Mouse (Mus musculus): Measurements from ENCODE around the gene Man1a2. TPM values are rescaled to one million over a fixed set of nuclear protein-coding genes. Genes with fewer than 3 reads are reported as not detected.
A peak's percentile ranks its signal among the peaks of the same experiment; 100 is the strongest.

The Man1a2 gene
- polyA plus RNA-seq, 1 experiment = 31.7 TPM

GRCm38 (mm10) chr3:100685763-100686370 is 564 bp upstream of the Man1a2 start:
- H3K4me1 ChIP-seq (ENCODE audit: control insufficient read depth, insufficient read depth, low read length) = peaks cover 9% of the 10 kb centered on the region
- peak overlapping the region; percentile 87 for H3K4me3 ChIP-seq (ENCODE audit: insufficient read depth, low read length)
- H3K27ac ChIP-seq (ENCODE audit: insufficient read depth, low read depth, low read length) = peak overlapping the region; percentile 78
- TF ChIP-seq POLR2A (IDR thresholded peaks at IDR 0.05; ENCODE audit: borderline replicate concordance, low read depth, low read length) (no peak), CTCF (IDR thresholded peaks at IDR 0.05; ENCODE audit: low read depth, low read length) (no peak)

GRCm38 (mm10) chr3:100684234-100684975 is 898 bp downstream of the Man1a2 start:
- Histone ChIP-seq H3K4me1 (ENCODE audit: control insufficient read depth, insufficient read depth, low read length) (peaks cover 10% of the 10 kb centered on the region), H3K4me3 (ENCODE audit: insufficient read depth, low read length) (peak overlapping the region; percentile 87), H3K27ac (ENCODE audit: insufficient read depth, low read depth, low read length) (no peak overlapping the region)
- TF ChIP-seq POLR2A (IDR thresholded peaks at IDR 0.05; ENCODE audit: borderline replicate concordance, low read depth, low read length) (no peak), CTCF (IDR thresholded peaks at IDR 0.05; ENCODE audit: low read depth, low read length) (no peak)

GRCm38 (mm10) chr3:100682841-100683240 is 2.5 kb downstream of the Man1a2 start:
- Histone ChIP-seq H3K4me3 (ENCODE audit: insufficient read depth, low read length) (peak overlapping the region; percentile 47), H3K4me1 (ENCODE audit: control insufficient read depth, insufficient read depth, low read length) (peaks cover 10% of the 10 kb centered on the region), H3K27ac (ENCODE audit: insufficient read depth, low read depth, low read length) (no peak overlapping the region)
- no peak for TF ChIP-seq CTCF (IDR thresholded peaks at IDR 0.05; ENCODE audit: low read depth, low read length)
- TF ChIP-seq POLR2A (IDR thresholded peaks at IDR 0.05; ENCODE audit: borderline replicate concordance, low read depth, low read length) = no peak

GRCm38 (mm10) chr3:100682281-100682680 is 3.0 kb downstream of the Man1a2 start:
- Histone ChIP-seq H3K4me1 (ENCODE audit: control insufficient read depth, insufficient read depth, low read length) (peaks cover 10% of the 10 kb centered on the region), H3K27ac (ENCODE audit: insufficient read depth, low read depth, low read length) (no peak overlapping the region), H3K4me3 (ENCODE audit: insufficient read depth, low read length) (no peak overlapping the region)
- no peak for TF ChIP-seq CTCF (IDR thresholded peaks at IDR 0.05; ENCODE audit: low read depth, low read length)

DNA sequence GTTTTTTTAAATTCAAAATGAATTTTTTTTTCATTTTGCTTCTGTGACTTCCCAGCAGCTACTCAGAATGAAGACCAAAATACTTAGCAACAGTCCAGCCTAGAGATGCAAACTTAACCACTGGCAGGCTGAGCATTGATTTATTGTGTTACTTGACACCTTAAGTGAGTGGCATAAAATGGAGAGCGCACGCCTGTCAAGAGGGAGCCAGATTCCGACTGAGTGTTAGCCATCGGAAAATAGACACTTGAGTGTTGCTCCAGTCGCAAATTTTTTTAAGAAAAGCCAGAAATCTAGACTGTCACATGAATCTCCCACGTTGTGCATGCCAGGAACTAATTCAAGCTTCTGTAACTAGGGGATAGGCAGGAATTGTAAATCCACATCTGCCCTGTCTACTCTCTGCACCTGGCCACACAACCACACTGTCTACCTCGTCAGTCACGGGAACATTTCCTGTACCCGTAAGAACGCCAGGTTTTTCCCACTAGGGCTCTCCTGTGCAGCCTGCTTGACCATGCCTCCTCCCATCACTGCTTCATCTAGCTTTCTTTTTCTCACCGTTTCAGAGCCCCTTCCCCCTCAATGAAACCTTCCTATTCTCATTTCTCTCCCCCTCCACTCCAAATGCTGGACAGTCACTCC is 3.7 kb downstream of the Man1a2 start:
- no peak overlapping the region for H3K4me3 ChIP-seq (ENCODE audit: insufficient read depth, low read length)
- H3K4me1 ChIP-seq (ENCODE audit: control insufficient read depth, insufficient read depth, low read length) = peaks cover 10% of the 10 kb centered on the region
- H3K27ac ChIP-seq (ENCODE audit: insufficient read depth, low read depth, low read length) = no peak overlapping the region
- no peak for TF ChIP-seq POLR2A (IDR thresholded peaks at IDR 0.05; ENCODE audit: borderline replicate concordance, low read depth, low read length)
- no peak for TF ChIP-seq CTCF (IDR thresholded peaks at IDR 0.05; ENCODE audit: low read depth, low read length)

GRCm38 (mm10) chr3:100680226-100680625 is 5.1 kb downstream of the Man1a2 start:
- TF ChIP-seq POLR2A (IDR thresholded peaks at IDR 0.05; ENCODE audit: borderline replicate concordance, low read depth, low read length) (no peak), CTCF (IDR thresholded peaks at IDR 0.05; ENCODE audit: low read depth, low read length) (no peak)
- H3K27ac ChIP-seq (ENCODE audit: insufficient read depth, low read depth, low read length) = no peak overlapping the region
- peaks cover 10% of the 10 kb centered on the region for H3K4me1 ChIP-seq (ENCODE audit: control insufficient read depth, insufficient read depth, low read length)
- no peak overlapping the region for H3K4me3 ChIP-seq (ENCODE audit: insufficient read depth, low read length)

DNA sequence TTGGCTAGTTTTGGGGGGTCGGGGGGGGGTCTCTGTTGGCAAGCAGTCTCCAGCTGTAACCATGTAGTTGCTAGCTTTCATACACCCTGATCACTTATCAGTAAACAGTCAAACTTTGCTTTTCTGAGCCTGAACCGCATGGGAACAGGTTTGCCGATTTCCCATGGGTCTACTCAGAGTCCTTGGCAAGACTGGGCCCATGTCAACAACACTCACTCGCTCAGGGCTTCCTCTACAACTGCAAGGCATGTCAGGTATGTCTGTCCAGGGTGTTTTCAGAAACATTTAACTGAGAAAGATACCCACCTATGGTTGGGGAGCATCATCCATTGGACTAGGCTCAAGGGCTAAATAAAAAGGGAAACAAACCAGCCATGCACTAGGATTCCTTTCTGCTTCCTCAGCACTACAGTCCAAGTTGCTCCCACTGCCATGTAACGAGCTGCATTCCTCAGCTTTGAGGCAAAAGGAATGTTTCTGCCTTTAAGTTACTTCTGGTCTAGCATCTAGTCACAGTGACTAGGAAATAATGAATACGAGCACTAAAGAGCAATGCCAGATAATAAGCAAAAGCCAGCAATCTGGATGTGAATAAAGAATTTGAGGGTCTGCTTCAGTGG is 6.2 kb downstream of the Man1a2 start:
- Histone ChIP-seq H3K4me1 (ENCODE audit: control insufficient read depth, insufficient read depth, low read length) (peaks cover 10% of the 10 kb centered on the region), H3K27ac (ENCODE audit: insufficient read depth, low read depth, low read length) (no peak overlapping the region), H3K4me3 (ENCODE audit: insufficient read depth, low read length) (no peak overlapping the region)
- TF ChIP-seq POLR2A (IDR thresholded peaks at IDR 0.05; ENCODE audit: borderline replicate concordance, low read depth, low read length) (no peak), CTCF (IDR thresholded peaks at IDR 0.05; ENCODE audit: low read depth, low read length) (no peak)

DNA sequence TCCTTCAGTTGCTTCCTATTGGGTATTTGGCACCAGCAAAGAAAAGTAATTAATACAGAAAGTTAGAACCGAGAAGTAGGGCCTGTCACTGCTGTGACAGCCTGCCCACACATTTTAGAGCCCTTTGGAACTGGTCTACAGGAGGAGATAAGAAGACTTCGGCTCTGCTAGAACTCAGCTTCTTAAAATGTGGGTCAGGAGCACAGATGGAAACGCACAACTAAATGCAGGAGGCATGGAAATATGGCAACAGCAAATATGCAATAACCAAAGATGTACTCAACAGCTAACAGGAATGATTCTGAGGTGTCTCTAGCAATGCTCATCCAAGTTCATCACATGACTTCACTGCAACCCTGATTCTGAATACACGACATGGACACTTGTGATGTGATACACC is 10.2 kb downstream of the Man1a2 start:
- Histone ChIP-seq H3K27ac (ENCODE audit: insufficient read depth, low read depth, low read length) (no peak overlapping the region), H3K4me1 (ENCODE audit: control insufficient read depth, insufficient read depth, low read length) (peaks cover 2% of the 10 kb centered on the region), H3K4me3 (ENCODE audit: insufficient read depth, low read length) (no peak overlapping the region)
- TF ChIP-seq CTCF (IDR thresholded peaks at IDR 0.05; ENCODE audit: low read depth, low read length) = no peak
- no peak for TF ChIP-seq POLR2A (IDR thresholded peaks at IDR 0.05; ENCODE audit: borderline replicate concordance, low read depth, low read length)

DNA sequence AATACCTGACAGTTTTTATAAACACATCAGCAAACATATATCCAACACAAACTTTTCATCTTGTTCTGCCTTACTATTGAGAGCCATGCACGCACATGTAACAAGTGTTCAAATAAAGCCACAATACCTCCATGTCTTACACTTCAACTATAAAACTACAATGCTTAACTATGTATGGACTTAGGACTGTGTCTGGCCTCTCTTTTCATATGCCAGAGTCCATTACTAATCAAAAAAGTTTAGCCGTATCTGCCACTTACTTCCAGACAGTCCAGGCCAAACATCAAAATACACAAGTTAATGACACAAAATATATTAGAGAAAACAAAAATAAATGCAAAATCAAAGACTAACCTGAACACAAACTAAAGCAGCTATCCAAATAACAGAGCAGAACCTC is 14.9 kb downstream of the Man1a2 start:
- Histone ChIP-seq H3K27ac (ENCODE audit: insufficient read depth, low read depth, low read length) (no peak overlapping the region), H3K4me1 (ENCODE audit: control insufficient read depth, insufficient read depth, low read length) (no peaks in the 10 kb centered on the region), H3K4me3 (ENCODE audit: insufficient read depth, low read length) (no peak overlapping the region)
- TF ChIP-seq CTCF (IDR thresholded peaks at IDR 0.05; ENCODE audit: low read depth, low read length) = no peak
- no peak for TF ChIP-seq POLR2A (IDR thresholded peaks at IDR 0.05; ENCODE audit: borderline replicate concordance, low read depth, low read length)

DNA sequence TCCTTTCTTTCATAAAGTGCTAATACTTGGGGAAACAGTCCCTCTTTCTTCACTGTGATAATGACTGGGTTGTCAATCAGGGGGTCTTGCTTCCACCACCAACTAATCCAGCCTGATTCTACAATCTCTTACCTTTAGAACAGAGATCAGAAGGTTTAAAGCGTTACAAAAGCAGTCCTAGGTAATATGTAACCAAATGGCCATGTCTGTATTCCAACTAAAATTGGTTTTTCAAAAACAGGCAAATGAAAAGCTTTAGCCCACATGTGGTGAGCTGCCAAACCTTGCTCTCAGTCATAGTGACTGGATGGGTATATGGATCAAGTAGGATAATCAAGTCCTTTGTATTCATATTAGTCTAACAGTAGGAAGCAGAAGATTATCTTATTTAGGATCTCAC is 32.0 kb downstream of the Man1a2 start:
- Histone ChIP-seq H3K4me1 (ENCODE audit: control insufficient read depth, insufficient read depth, low read length) (peaks cover 5% of the 10 kb centered on the region), H3K27ac (ENCODE audit: insufficient read depth, low read depth, low read length) (no peak overlapping the region), H3K4me3 (ENCODE audit: insufficient read depth, low read length) (no peak overlapping the region)
- TF ChIP-seq POLR2A (IDR thresholded peaks at IDR 0.05; ENCODE audit: borderline replicate concordance, low read depth, low read length) (no peak), CTCF (IDR thresholded peaks at IDR 0.05; ENCODE audit: low read depth, low read length) (no peak)
